Mouse (Mus musculus) bone marrow macrophage, adult 2 months (primary cell): ENCODE results near the gene Dact3.

Source experiments
- CTCF ChIP-seq: IDR thresholded peaks from 2 replicates; pipeline ENCODE4 v1.5.1; 2012; ENCODE audit warnings: low read depth, mild to moderate bottlenecking, low read length, moderate library complexity
- POLR2A ChIP-seq: IDR thresholded peaks from 2 replicates; pipeline ENCODE4 v1.6.1; 2012; ENCODE audit warnings: mild to moderate bottlenecking, low read depth, low read length, borderline replicate concordance

- TF ChIP-seq CTCF, result no peak
- TF ChIP-seq POLR2A, result no peak
Observed at GRCm38 (mm10) chr7:16847507-16847906, 27.6 kb upstream of the Dact3 start.
